7 mouse cellular contexts compared by ENCODE assay signal in the genomic region with DNA sequence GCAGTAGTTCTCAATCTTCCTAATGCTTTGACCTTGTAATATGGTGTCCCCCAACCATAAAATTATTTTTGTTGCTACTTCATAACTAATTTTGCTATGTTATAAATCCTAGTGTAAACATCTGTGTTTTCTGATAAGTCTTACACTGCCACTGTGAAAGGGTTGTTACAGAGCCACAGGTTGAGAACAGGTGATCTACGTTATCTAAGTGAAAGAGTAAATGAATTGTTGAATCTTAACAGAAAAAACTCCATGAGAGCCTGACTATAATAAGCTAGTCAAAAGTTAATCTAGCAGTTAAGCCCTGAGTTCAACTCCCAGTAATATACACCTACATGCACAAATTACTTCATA. TPM values are rescaled to one million over a fixed set of nuclear protein-coding genes. Genes with fewer than 3 reads are reported as not detected.
DNase-seq lines count a peak whose midpoint lies in the region; ATAC-seq and TF ChIP-seq lines count a peak whose summit lies in the region.

No protein-coding gene starts in this region.

- WGBS in lung, embryonic 15.5 days, result 35% methylated on average over 1 of the region's 1 CpGs
- WGBS in forebrain, postnatal 0 days, result 35% methylated on average over 1 of the region's 1 CpGs
- WGBS in limb, embryonic 13.5 days, result 38% methylated on average over 1 of the region's 1 CpGs
- WGBS in neural tube, embryonic 15.5 days, result 60% methylated on average over 1 of the region's 1 CpGs

- no peak for TF ChIP-seq CTCF in forebrain, postnatal 0 days (IDR thresholded peaks at IDR 0.05; ENCODE audit: low read depth)

- H3K4me2 ChIP-seq in lung, embryonic 15.5 days, result peak overlapping the region; percentile 72; the same call in 1 of the 2 replicates
- H3K4me2 ChIP-seq in forebrain, postnatal 0 days (ENCODE audit: low read depth), result no peak overlapping the region
- no peak overlapping the region for H3K4me2 ChIP-seq in limb, embryonic 13.5 days (replicated peaks)
- H3K4me2 ChIP-seq in neural tube, embryonic 15.5 days, result no peak overlapping the region

- H3K27me3 ChIP-seq in lung, embryonic 15.5 days, result no peaks in the 10 kb centered on the region
- no peaks in the 10 kb centered on the region for H3K27me3 ChIP-seq in forebrain, postnatal 0 days (ENCODE audit: insufficient read depth, low read length)
- H3K27me3 ChIP-seq in limb, embryonic 13.5 days, result no peaks in the 10 kb centered on the region
- no peaks in the 10 kb centered on the region for H3K27me3 ChIP-seq in neural tube, embryonic 15.5 days (replicated peaks)

- no peaks in the 10 kb centered on the region for H3K36me3 ChIP-seq in lung, embryonic 15.5 days
- H3K36me3 ChIP-seq in forebrain, postnatal 0 days (ENCODE audit: insufficient read depth), result no peaks in the 10 kb centered on the region
- no peaks in the 10 kb centered on the region for H3K36me3 ChIP-seq in limb, embryonic 13.5 days
- H3K36me3 ChIP-seq in neural tube, embryonic 15.5 days, result no peaks in the 10 kb centered on the region

- no peak overlapping the region for H3K9ac ChIP-seq in lung, embryonic 15.5 days
- H3K9ac ChIP-seq in forebrain, postnatal 0 days, result no peak overlapping the region
- H3K9ac ChIP-seq in limb, embryonic 13.5 days, result no peak overlapping the region
- no peak overlapping the region for H3K9ac ChIP-seq in neural tube, embryonic 15.5 days (replicated peaks)

- no peaks in the 10 kb centered on the region for H3K9me3 ChIP-seq in lung, embryonic 15.5 days
- H3K9me3 ChIP-seq in forebrain, postnatal 0 days (ENCODE audit: low read length), result no peaks in the 10 kb centered on the region
- no peaks in the 10 kb centered on the region; the same call in 1 of the 2 replicates for H3K9me3 ChIP-seq in limb, embryonic 13.5 days
- H3K9me3 ChIP-seq in neural tube, embryonic 15.5 days (replicated peaks), result no peaks in the 10 kb centered on the region

- peaks cover 13% of the 10 kb centered on the region for H3K4me1 ChIP-seq in lung, embryonic 15.5 days
- H3K4me1 ChIP-seq in forebrain, postnatal 0 days (ENCODE audit: insufficient read depth), result peaks cover 12% of the 10 kb centered on the region
- H3K4me1 ChIP-seq in limb, embryonic 13.5 days, result peaks cover 17% of the 10 kb centered on the region
- H3K4me1 ChIP-seq in neural tube, embryonic 15.5 days, result peaks cover 17% of the 10 kb centered on the region

- H3K4me3 ChIP-seq in lung, embryonic 15.5 days, result peak overlapping the region; percentile 66; the same call in 1 of the 2 replicates
- H3K4me3 ChIP-seq in forebrain, postnatal 0 days (ENCODE audit: low read depth, low read length), result no peak overlapping the region
- no peak overlapping the region for H3K4me3 ChIP-seq in limb, embryonic 13.5 days
- H3K4me3 ChIP-seq in neural tube, embryonic 15.5 days (replicated peaks), result no peak overlapping the region

- 0 out of 2 replicates have a peak, but pooled peaks have one; percentile 4 for ATAC-seq in lung, embryonic 15.5 days (ENCODE audit: borderline replicate concordance, extremely low read depth, low FRiP score, low TSS enrichment)
- peak; percentile 2; the same call in 1 of the 2 replicates for ATAC-seq in forebrain, postnatal 0 days
- peak; percentile 48 for ATAC-seq in limb, embryonic 13.5 days (ENCODE audit: low FRiP score, low read depth)
- ATAC-seq in neural tube, embryonic 15.5 days (ENCODE audit: low FRiP score), result peak; percentile 34

- H3K27ac ChIP-seq in lung, embryonic 15.5 days, result no peak overlapping the region
- no peak overlapping the region for H3K27ac ChIP-seq in forebrain, postnatal 0 days (ENCODE audit: low read depth, low read length)
- no peak overlapping the region for H3K27ac ChIP-seq in limb, embryonic 13.5 days
- no peak overlapping the region for H3K27ac ChIP-seq in neural tube, embryonic 15.5 days (replicated peaks)

- no peak for DNase-seq in lung, postnatal 10 days
- no peak for DNase-seq in forebrain, postnatal 0 days
- no peak for DNase-seq in right cerebral cortex, postnatal 10 days (ENCODE audit: low spot score in 2 of 2)
- no peak for DNase-seq in thymus, postnatal 25 days

RNA-seq across cellular contexts. Expression of a gene that starts 0.3 kb away (rescaled TPM):
- polyA plus RNA-seq in lung, embryonic 15.5 days (2015; fragmentation: Nextera tagmentation; extraction: Ambion mirVana), result 12.7 and 12.9 TPM in 2 replicates
- 8.3 and 10.8 TPM in 2 replicates for total RNA-seq in forebrain, postnatal 0 days (2014; rRNA removed)
- 8.5 and 10.3 TPM in 2 replicates for polyA plus RNA-seq in forebrain, postnatal 0 days (2015; fragmentation: Nextera tagmentation; extraction: Ambion mirVana)
- polyA plus RNA-seq in limb, embryonic 13.5 days (2015; fragmentation: Nextera tagmentation; extraction: Ambion mirVana), result 9.7 and 11.4 TPM in 2 replicates
- 8.2 and 9.8 TPM in 2 replicates for polyA plus RNA-seq in neural tube, embryonic 15.5 days (2015; fragmentation: Nextera tagmentation; extraction: Ambion mirVana)
